Mouse (Mus musculus) frontal cortex, adult (tissue): ENCODE measurements at regions not wholly inside any gene's neighbourhood (a gene's known extent, or its start where the extent isn't known, plus 50 kb on each side); places are given as distances from the start of the nearest gene placed in this dataset.
"Not testable (repeated sequence)": the region's sequence is repeated elsewhere in the genome, so short reads cannot be mapped to it uniquely, and the experiment has no call there.

Experiments
- ATAC-seq: cut with Nextera tagmentation; 2 replicates; pipeline ENCODE4 v1.9.2; 2017; ENCODE audit warnings: mild to moderate bottlenecking, moderate library complexity, mixed read lengths; ENCODE audit not compliant: low TSS enrichment

DNA sequence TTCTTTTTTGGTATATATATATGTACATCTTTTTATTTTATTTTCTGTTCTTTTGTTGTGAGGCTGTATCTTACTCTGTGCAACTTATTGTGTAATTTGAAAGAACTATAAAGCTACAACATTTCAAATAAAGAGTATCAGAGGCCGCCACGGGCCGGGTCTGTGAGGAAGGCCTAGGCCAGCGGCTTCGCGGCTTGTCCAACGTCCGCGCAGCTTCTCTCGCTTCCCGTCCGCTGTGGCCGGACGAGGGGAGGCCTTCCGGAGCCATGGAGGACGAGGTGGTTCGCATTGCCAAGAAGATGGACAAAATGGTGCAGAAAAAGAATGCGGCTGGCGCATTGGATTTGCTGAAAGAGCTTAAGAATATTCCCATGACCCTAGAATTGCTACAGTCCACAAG, 167.4 kb downstream of the Kif21a start:
- ATAC-seq, result 0 out of 2 replicates have a peak, but pooled peaks have one; percentile 62

DNA sequence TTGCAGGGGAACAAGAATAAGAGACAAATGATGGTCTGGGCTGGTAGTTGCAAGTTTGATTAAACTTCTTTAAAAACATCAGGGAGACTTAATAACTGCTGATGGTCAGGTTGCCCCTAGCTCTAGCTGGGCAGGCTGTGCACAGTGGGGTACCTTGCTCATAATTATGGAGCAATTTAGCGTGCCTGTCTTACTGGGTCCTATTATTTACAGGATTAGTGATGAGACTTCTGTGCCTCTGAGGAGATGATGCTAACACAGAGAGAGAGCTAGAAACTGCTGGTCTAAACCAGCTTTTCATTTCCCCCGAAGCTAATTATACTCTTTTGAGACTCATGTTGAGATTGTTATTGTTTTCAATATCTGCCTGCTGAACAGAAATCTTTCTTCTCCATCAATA, 180.3 kb downstream of the Kif21a start:
- ATAC-seq, result no peak

DNA sequence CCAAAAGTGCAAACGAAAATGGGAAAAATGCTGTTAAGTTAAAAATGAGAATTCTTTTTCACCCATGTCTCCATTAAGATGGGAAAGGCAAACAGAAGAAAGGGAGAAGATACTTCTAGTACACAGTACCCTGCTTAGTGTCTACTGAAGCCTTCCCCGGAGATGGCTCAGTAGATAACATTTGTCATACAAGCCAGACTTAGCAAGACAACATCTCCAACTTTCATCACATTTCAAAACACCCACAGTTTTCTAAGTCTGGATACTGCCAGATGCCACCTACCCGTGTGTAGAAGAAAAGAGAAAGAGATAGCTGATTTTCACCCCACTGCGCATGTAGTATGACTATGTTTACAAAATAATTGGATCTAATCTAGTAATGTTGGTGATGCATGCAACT, 174.5 kb upstream of the Cpne8 start:
- peak; percentile 99 for ATAC-seq

DNA sequence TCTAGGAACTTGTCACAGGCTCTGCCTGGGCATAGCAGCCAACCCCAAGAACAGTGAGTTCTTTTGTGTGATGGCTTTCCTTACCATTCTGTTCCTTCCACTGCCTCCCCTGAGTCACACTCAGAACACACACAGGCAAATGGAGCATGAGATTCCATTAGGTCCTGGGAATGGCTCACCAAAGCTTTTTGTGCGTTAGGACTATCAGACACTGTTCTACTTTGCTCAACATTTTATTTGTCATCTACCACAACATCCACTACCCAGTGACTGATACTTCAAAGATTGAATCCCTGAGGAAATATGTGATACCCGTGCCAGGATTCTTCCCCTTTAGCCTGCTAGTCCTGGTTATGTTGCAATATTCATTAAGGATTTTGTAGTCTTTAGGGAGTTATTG, 172.8 kb upstream of the Cpne8 start:
- no peak for ATAC-seq

DNA sequence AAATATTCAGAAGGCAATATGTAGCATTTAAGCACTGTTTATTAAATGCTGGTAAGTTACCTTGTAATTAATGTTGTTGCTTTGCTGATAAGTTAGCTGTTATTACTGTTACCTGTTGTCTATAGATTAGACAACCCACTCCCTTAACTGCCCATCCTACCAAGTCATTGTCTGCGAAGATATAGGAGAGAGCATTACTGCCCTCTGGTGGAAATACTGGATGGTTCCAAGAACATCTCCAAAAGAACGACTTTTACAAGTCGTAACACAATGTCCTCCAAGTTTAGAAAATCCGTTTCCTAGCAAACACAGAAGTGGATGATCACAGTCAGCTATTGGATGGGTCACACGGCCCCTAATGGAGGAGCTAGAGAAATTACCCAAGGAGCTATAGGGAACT, 162.2 kb upstream of the Cpne8 start:
- ATAC-seq, result peak; percentile 76

DNA sequence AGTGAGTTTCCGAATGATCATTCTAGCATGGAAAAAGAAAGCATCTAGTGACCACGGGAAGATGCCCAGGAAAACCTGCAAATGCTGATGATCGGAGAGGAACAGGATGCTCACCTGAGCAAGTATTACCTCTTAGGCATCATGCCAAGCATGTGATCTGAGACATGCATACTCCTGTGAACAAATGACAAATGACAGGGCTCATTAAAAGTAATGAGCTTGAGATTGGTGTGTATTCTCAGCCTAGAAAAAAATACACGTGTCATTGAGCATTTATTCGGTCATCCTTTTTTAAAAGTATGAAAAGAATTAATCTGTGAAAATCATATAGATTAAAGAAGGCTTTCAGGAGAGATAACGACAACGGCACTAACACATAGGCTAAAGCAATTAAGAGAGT, 156.4 kb upstream of the Cpne8 start:
- no peak for ATAC-seq

DNA sequence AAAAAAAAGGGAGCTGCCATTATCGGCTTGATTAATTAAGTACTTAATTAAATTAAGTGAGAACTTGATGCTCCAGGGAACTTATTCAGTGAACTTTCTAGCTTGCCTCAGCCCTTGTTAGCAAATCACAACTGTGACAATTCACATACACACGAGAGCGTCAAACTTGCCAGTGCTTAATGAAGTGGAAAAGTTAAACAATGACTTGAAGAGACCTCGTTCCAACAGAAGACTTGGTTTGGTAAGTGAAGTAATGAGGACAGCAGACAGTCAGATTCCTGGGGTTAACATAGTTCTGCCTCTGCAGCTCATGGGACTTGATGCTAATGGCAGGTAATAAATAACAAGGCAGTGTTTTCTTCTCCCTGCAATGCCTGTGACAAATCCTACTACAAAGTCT, 148.6 kb upstream of the Cpne8 start:
- no peak for ATAC-seq

DNA sequence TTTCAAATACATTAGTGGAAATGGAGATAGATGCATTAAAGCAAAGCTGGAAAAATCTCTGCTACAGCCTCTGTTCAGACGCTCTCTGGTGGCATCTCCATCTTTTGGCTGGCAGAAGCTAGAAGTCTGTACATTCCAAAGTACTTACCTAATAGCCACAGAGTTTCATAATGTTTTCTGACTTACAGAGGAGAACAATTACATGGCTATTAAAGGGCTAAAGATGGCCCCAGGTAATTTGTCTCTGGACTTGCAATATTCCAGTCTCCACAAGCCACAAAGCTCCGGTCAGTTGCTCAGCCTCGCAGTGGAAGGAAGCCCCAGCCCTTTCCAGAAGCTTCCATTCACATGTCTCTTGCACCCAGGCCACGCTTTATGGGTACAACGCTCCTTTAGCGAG, 143.1 kb upstream of the Cpne8 start:
- no peak for ATAC-seq

DNA sequence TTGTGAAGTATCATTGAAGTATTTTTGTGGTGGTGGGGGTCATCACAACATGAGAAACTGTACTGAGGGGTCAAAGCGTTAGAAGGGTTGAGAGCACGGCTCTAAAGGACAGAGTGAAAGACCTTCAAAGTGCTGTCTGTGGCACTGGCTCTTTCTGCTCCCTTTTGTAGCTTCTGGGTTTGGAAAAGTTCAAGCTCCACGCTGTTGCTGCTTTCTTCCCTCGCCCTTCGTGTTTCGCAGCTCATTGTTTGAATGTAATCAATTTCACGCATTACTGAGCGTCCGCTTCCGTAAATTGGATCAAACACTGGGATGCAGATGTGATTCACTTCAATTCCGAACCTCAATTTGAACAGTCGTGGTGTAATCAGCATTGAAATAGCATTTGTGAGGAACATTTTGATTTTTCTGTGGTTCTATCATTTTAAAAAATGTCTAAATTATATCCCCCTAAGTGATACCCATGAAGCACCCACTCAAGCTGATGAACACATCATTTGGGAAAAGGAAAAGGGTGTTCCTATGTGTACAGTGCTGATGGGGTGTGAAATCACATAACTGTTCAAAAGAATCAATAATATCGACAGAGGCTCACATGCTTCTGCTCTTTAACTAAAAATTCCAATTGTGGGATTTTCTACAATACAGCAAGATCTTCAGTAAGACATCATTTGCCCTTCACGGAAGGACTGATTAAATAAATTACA, 140.9 kb upstream of the Cpne8 start:
- ATAC-seq, result no peak

DNA sequence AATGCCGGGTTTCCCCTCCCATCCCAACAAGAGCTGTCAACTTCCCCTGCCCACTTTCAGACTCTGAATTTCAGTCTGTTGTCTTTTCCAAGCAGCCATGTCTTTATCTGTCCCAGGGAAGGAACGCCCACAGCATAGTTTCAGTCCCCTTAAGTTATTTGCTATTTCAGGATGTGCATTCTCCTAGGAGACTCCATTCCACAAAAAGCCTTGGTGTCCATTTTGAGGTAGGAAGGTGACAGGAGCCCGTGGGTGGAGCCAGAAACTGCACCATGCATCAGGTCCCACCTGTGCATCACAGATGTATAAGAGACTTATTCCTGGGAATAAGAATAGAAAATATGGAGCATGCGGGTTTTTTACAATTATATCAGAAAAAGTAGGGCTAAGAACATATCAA, 138.9 kb upstream of the Cpne8 start:
- peak; percentile 67 for ATAC-seq

DNA sequence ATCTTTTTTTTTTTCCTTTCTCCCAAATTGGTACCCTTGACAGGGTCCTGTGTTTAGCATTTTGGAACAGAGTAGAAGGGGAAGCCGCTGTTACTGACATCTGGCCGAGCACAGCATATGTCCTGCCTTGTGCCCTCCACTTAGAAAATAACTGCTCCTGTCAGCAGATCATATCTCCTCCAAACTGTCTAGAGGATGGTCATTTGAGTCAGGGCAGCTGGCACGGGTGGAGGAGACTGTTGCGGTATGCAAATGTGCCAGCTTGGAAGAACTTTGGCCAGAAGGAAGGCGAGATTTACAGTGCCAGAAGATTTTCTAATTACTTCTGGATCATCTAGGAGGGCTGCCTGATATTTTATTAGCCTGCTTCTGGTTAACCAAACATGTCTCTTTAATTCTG, 134.7 kb upstream of the Cpne8 start:
- ATAC-seq, result no peak

DNA sequence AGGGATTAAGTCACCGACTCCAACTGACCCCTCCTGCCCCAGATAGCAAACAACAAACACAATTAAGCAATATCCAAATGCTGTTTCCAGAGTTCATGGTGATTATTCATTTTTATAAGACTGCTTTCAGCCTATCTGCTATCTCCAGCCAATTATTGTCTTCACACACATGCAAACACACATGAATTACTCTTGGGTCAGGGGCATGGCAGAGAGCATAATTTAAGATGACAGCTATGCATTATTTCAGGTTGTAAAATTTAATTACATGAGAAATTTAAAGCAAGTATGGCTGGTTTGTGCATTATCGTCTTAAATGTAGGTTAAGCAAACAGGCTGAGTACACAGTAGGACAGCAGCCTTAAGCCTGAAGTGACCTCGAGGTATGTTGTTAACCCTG, 131.1 kb upstream of the Cpne8 start:
- ATAC-seq, result no peak

DNA sequence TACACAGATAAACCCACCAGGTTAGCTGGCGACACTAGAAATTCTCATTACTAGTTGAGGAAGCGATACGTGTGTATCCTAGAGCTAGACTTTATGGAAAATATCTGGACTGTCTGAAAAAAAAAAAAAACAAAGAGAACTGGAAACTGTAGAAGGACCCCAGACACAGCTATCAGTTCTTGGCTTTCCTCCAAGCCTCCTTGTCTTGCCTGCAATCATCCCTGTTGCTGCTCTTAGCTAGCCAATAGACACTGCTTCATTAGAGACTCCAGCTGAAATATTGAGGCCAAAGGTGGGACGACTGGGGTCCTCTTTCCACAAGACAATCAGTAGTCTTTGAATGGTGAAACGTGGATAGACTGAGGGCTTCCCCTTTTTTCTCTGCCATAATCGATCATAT, 129.0 kb upstream of the Cpne8 start:
- no peak for ATAC-seq

DNA sequence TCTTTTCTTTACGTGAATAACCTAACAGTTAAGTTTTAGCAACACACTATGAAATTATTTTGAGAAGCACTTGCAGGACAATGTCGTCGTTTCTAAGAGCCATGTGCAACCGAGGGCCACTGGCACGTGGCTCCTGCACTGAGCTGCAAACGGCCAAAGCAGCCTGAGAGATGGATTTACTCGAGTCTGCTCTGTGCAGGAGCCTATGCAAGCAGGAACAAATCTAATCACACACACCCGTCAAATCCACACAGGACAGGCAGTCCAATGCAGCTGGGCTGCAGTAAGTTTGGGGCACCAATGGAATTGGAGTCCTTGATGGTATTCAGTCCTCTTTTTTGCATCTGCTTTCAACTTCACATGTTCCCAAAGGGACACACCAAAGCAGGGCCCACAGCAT, 118.8 kb upstream of the Cpne8 start:
- no peak for ATAC-seq

DNA sequence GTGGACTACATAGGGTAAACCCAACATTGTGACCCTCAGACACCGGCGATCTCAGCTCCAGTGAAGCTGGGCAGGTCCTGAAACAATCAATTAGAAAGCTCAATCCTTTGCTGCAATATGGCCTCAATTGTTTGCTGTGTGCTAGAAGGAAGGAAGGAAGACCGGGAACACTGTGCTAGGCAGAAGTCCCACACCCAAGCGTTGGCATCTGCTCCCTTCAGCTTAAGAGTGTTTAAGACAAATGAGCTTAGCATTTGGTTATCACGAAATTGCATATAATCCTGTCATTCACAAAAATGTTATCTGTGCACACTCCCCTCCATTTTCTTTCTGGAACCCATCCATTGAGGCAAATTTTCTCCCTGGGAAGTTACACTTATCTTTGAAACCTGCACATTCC, 110.7 kb upstream of the Cpne8 start:
- no peak for ATAC-seq

DNA sequence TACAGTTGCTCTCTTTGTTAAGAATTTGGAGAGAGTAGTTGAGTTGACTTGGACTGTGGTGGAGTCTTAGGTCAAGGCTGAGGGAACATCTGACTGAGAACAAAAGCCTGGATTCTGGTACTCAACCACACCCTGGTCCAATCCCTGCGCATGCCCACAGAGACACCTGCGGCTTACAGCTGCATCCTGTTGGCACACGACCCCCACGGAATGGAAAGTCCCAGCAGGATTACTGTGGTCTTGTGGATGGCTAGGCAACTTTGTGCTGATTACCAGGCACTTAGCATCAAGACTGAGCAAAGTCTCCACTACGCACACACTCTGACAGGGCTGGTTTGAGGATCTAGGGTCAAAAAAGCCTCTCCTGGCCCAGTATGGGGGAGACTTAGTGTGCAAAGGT, 105.5 kb upstream of the Cpne8 start:
- no peak for ATAC-seq

DNA sequence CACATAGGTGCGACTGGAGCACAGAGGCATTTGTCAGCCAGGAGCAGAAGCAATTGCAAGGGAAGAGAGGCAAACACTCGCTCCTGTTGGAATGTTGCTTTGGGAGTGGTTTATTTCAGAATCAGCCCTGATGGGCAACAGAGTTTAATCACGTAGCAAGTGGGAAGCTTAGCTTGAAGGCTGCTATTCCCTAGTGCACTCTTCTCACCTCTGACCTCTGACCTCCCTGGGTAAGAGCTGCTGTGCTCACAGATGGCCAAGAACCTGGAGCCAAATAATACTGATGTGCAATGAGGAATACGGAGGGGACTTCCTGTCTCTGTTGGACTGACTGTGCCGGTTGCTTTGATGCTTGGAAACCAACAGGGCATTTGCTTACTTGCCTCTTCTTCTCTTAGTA, 88.3 kb upstream of the Cpne8 start:
- no peak for ATAC-seq

DNA sequence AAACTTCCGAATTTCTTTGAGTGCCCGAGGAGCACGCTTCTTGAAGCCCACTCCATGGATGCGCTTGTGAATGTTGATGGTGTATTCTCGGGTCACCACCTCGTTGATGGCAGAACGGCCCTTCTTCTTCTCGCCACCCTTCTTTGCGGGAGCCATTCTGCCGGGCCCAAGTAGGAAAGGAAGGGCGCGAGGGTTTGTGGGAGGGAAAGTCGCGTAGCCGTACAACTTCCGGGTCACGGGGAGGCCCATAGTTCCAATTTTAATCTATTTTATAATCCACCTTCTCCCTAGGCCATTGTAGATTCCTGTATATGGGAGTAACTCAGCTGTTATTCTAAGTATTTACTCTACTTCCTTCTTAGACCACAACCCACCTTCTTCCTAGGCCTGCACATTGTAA, 85.3 kb upstream of the Cpne8 start:
- ATAC-seq, result not testable (repeated sequence)

DNA sequence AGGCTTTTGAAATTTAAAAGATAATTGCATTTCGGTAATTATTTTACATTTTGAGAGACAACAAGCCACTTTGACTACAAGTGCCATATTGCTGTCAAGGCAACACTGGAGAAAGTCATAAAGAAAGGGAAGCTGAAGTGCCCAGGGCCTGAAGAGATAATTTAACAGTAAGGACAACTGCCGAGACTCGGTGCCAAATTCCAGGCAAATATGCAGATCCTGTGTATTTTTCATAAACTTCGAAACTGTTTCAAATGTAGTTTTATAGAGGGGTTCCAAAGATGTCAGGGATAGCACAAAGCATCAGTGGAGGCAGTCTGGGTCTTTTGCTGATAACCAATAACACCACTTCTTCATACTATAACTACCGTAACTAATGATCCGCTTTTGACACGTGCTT, 54.7 kb upstream of the Cpne8 start:
- no peak for ATAC-seq
